Mouse (Mus musculus): ENCODE results near the gene Tbc1d8. TPM values are rescaled to one million over a fixed set of nuclear protein-coding genes. Genes with fewer than 3 reads are reported as not detected.
A peak's percentile ranks its signal among the peaks of the same experiment; 100 is the strongest.

The Tbc1d8 gene
- polyA plus RNA-seq, 1 experiment, result 151 TPM

DNA sequence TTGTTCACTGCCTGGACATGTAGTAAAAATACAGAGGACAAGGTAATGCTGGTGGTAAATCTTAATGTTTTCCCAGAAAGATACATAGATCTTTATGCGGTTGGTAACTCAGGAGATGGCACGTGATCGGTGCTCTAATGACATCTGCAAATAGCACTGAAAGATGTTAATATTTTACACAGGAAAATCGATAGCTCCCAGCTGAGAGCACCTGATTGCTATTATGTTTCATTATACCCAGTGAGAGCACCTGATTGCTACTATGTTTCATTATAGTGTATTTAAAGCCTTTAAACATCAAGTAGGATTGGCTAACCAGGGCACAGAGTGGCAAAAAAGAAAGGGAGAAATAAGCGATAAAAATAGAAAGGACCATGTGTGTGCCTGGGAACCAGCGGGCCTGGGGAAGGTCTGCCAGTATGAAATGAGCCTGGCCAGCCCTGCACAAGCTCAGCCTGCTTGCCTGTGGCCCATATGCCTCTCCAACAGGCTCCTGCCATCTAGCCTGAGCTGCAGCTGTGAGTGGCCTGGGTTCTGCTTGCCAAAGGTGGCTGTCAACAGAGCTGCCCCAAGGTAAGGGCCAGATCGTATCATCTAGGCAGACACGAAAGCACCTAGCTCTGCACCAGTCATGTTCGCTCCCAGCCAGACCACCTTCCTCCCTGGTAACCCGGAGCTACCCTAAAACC, 36.9 kb upstream of the Tbc1d8 start:
- no peak overlapping the region for H3K27ac ChIP-seq (ENCODE audit: control insufficient read depth, insufficient read depth, low read depth, low read length, poor library complexity)
- WGBS, result 77% methylated on average over 10 of the region's 10 CpGs

DNA sequence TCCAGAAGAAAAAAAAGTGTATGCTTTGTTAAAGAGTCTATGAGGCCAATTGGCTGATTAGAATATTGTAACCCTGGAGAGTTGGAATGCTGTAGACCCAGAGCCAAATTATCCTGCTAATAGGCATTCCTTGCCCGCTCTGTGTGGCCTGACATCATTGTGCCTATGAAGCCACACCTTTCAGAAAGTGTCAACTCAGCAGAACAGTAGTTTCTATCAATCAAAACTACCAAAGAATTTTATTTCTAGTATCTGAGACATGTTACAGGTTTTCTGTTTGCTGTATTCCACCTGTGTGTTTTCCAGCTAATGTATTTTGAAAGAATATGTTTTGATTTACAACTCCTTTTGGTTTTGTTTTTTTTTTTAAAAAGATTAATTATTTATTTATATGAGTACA, 33.6 kb upstream of the Tbc1d8 start:
- Histone ChIP-seq H3K4me1 (ENCODE audit: control insufficient read depth, insufficient read depth, low read length) (no peaks in the 10 kb centered on the region), H3K4me3 (replicated peaks; ENCODE audit: control insufficient read depth, low read depth, low read length) (no peak overlapping the region), H3K27ac (ENCODE audit: control insufficient read depth, insufficient read depth, low read depth, low read length, poor library complexity) (no peak overlapping the region)
- WGBS, result 81% methylated on average over 1 of the region's 1 CpGs
- TF ChIP-seq POLR2A (IDR thresholded peaks at IDR 0.05; ENCODE audit: borderline replicate concordance, control insufficient read depth, low read depth, low read length) (no peak), CTCF (IDR thresholded peaks at IDR 0.05; ENCODE audit: control insufficient read depth, insufficient read depth, low read length) (no peak)

More for the DNA sequence above, 36.9 kb upstream of the Tbc1d8 start:
- TF ChIP-seq POLR2A (IDR thresholded peaks at IDR 0.05; ENCODE audit: borderline replicate concordance, control insufficient read depth, low read depth, low read length), result no peak
- Histone ChIP-seq H3K4me3 (replicated peaks; ENCODE audit: control insufficient read depth, low read depth, low read length) (no peak overlapping the region), H3K4me1 (ENCODE audit: control insufficient read depth, insufficient read depth, low read length) (no peaks in the 10 kb centered on the region; the same call in 1 of the 2 replicates)

DNA sequence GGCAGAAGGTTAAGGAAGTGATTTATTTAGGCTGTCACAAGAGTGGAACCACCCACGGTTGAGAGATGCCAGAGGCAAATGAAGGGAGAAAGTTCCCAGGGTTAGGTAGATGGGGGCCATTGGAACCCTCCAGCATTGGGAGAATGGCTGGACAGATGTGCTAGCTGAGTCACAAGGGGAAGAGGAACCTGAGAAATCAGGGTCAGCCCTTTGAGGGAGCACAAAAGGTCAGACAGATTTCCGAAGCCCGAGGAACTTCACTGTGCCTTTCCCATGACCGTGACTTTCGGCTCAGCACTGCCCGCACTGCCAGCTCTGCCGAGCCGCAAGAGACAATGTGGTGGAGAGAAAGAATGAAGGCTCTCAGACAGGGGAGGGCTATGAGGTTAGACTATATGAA, 33.2 kb upstream of the Tbc1d8 start:
- no peak overlapping the region for H3K4me3 ChIP-seq (replicated peaks; ENCODE audit: control insufficient read depth, low read depth, low read length)
- 71% methylated on average over 8 of the region's 8 CpGs for WGBS
- TF ChIP-seq CTCF (IDR thresholded peaks at IDR 0.05; ENCODE audit: control insufficient read depth, insufficient read depth, low read length), result no peak
- TF ChIP-seq POLR2A (IDR thresholded peaks at IDR 0.05; ENCODE audit: borderline replicate concordance, control insufficient read depth, low read depth, low read length), result no peak
- H3K4me1 ChIP-seq (ENCODE audit: control insufficient read depth, insufficient read depth, low read length), result no peaks in the 10 kb centered on the region
- H3K27ac ChIP-seq (ENCODE audit: control insufficient read depth, insufficient read depth, low read depth, low read length, poor library complexity), result no peak overlapping the region

DNA sequence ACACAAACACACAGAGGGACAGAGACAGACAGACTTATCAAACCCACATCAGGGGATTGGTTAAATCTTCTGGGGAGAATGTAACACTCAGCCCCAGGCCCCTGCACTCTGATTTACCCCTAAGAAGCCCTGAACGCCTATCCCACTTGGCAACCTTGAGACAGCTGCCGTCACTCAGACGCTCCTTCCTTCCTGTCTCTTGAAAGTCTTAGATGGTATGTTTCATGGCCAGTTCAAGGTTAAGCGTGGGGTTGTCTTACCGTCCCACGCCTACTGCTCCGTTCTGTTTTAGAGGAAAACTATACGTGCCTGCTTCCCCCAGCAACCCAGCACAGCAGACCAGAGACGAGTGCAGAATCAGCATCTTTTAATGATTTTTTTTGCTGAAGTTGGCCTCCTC, 27.0 kb upstream of the Tbc1d8 start:
- Histone ChIP-seq H3K4me1 (ENCODE audit: control insufficient read depth, insufficient read depth, low read length) (peaks cover 7% of the 10 kb centered on the region; the same call in 1 of the 2 replicates), H3K4me3 (replicated peaks; ENCODE audit: control insufficient read depth, low read depth, low read length) (no peak overlapping the region), H3K27ac (ENCODE audit: control insufficient read depth, insufficient read depth, low read depth, low read length, poor library complexity) (no peak overlapping the region)
- WGBS, result 70% methylated on average over 9 of the region's 9 CpGs
- no peak for TF ChIP-seq POLR2A (IDR thresholded peaks at IDR 0.05; ENCODE audit: borderline replicate concordance, control insufficient read depth, low read depth, low read length)
- TF ChIP-seq CTCF (IDR thresholded peaks at IDR 0.05; ENCODE audit: control insufficient read depth, insufficient read depth, low read length), result no peak

DNA sequence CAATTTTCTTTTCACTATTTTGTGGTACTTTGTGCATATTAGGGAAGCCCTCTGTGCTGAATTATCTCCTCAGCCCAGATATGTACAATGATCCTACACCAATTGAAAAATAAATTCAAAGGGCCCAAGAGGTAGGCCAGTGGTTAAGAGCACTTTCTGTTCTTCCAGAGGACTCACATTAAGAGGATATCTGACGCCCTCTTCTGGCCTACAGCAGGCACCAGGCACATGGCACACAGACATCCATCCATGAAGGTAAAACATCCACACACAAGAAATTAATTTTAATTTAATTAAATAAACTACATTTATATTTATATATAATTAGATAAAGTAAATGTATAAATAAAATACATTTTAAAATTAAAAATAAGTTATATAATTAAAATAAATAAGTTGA, 25.7 kb upstream of the Tbc1d8 start:
- Histone ChIP-seq H3K27ac (ENCODE audit: control insufficient read depth, insufficient read depth, low read depth, low read length, poor library complexity) (no peak overlapping the region), H3K4me1 (ENCODE audit: control insufficient read depth, insufficient read depth, low read length) (peaks cover 9% of the 10 kb centered on the region; the same call in 1 of the 2 replicates), H3K4me3 (replicated peaks; ENCODE audit: control insufficient read depth, low read depth, low read length) (no peak overlapping the region)
- peak; percentile 63 for TF ChIP-seq CTCF (IDR thresholded peaks at IDR 0.05; ENCODE audit: control insufficient read depth, insufficient read depth, low read length)
- no peak for TF ChIP-seq POLR2A (IDR thresholded peaks at IDR 0.05; ENCODE audit: borderline replicate concordance, control insufficient read depth, low read depth, low read length)
- WGBS, result 7% methylated on average over 1 of the region's 1 CpGs

DNA sequence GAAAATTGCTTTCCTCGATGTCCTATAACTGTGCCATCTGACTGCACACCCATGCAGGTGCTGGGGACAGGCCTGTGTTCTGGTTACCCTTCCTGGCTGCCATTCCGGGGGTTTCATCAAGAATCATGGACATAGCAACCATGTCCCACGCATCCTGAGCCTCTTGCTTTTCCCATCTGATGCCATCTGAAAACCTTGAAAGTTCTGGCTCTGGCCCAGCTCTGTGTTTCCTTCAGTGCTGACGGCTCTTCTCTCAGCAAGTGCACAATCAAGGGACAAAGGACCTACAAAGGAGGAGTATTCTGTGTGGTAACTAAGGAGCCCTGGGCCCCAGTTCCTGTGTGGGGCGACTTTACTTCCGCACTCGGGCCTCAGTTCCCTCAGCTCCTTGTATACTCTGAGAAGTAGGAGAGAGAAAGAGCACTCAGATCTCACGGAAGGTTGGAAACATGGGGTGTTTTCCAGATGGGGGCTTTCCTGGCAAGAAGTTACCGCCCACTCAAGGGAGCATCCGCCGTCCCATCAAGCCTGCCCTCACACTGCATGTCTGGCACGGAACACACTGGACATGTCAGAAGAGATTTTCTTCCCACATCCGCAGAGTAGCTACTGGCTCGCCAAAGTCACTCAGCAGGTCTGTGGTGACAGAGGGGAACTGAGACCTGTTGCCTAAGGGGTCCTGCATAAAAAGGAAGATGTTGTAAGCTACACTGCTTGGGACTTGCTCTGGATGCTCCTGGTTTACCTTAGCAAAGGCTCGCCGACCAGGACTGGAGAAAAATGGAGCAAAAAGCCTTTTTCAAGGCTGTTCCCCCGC, 24.5 kb upstream of the Tbc1d8 start:
- Histone ChIP-seq H3K4me1 (ENCODE audit: control insufficient read depth, insufficient read depth, low read length) (peaks cover 9% of the 10 kb centered on the region; the same call in 1 of the 2 replicates), H3K4me3 (replicated peaks; ENCODE audit: control insufficient read depth, low read depth, low read length) (peak overlapping the region; percentile 39), H3K27ac (ENCODE audit: control insufficient read depth, insufficient read depth, low read depth, low read length, poor library complexity) (peak overlapping the region; percentile 88)
- TF ChIP-seq POLR2A (IDR thresholded peaks at IDR 0.05; ENCODE audit: borderline replicate concordance, control insufficient read depth, low read depth, low read length) (no peak), CTCF (IDR thresholded peaks at IDR 0.05; ENCODE audit: control insufficient read depth, insufficient read depth, low read length) (no peak)
- WGBS, result 30% methylated on average over 17 of the region's 17 CpGs

DNA sequence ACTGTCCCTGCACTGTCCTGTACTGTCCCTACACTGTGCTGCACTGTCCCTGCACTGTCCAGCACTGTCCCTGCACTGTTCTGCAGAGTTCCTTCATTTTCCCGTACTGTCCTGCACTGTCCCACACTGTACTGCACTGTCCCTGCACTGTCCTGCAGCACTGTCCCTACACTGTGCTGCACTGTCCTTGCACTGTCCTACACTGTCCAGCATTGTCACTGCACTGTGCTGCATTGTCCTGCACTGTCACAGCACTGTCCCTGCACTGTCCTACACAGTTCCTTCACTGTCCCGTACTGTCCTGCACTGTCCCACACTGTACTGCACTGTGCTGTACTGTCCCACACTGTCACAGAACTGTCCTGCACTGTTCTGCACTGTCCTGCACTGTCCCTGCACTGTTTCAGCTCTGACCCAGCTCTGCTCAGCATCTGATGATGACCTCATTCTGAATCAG, 21.0 kb upstream of the Tbc1d8 start:
- 90% methylated on average over 2 of the region's 2 CpGs for WGBS
- no peak overlapping the region for H3K4me3 ChIP-seq (replicated peaks; ENCODE audit: control insufficient read depth, low read depth, low read length)
- no peak for TF ChIP-seq CTCF (IDR thresholded peaks at IDR 0.05; ENCODE audit: control insufficient read depth, insufficient read depth, low read length)
- no peak for TF ChIP-seq POLR2A (IDR thresholded peaks at IDR 0.05; ENCODE audit: borderline replicate concordance, control insufficient read depth, low read depth, low read length)
- H3K4me1 ChIP-seq (ENCODE audit: control insufficient read depth, insufficient read depth, low read length), result peaks cover 9% of the 10 kb centered on the region; the same call in 1 of the 2 replicates
- no peak overlapping the region for H3K27ac ChIP-seq (ENCODE audit: control insufficient read depth, insufficient read depth, low read depth, low read length, poor library complexity)

DNA sequence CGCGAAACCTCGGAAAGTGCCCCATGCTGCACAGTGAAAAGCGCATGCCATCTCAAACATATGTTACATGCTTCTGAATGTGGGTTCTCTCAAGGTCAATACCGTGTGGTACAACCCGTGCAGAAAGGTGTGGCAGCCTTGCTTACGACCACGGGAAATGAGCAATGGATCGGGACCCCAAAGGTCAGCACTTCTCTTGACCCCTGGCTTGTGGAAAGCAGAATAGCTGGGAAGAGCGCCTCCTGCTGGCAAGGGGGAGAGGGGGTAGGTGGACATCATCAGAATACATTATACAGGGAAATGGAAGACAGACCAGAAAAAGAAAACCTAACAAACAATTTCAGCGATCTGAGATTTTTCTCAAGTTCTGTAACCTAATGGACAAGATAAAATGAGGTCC, 19.2 kb upstream of the Tbc1d8 start:
- WGBS, result 83% methylated on average over 11 of the region's 11 CpGs
- TF ChIP-seq POLR2A (IDR thresholded peaks at IDR 0.05; ENCODE audit: borderline replicate concordance, control insufficient read depth, low read depth, low read length) (no peak), CTCF (IDR thresholded peaks at IDR 0.05; ENCODE audit: control insufficient read depth, insufficient read depth, low read length) (peak; percentile 43; the same call in 1 of the 2 replicates)
- no peak overlapping the region for H3K4me3 ChIP-seq (replicated peaks; ENCODE audit: control insufficient read depth, low read depth, low read length)
- peaks cover 7% of the 10 kb centered on the region; the same call in 1 of the 2 replicates for H3K4me1 ChIP-seq (ENCODE audit: control insufficient read depth, insufficient read depth, low read length)
- H3K27ac ChIP-seq (ENCODE audit: control insufficient read depth, insufficient read depth, low read depth, low read length, poor library complexity), result no peak overlapping the region
